Mouse (Mus musculus) small intestine, adult 10 weeks (tissue): ENCODE data around the gene Arfrp1. TPM values are rescaled to one million over a fixed set of nuclear protein-coding genes. Genes with fewer than 3 reads are reported as not detected.

Experiments used
- polyA plus RNA-seq: library from polyadenylated mRNA; stranded (reverse); fragments of 350-450 nt; fragmentation: Illumina TruSeq; extraction: RNeasy Lipid Tissue Mini Kit (QIAGEN cat#74804); gene quantifications from one replicate; pipeline ENCODE4 v1.2.3, GENCODE M21; 2014; ENCODE audit warnings: low replicate concordance

The Arfrp1 gene
- 25.0 TPM for polyA plus RNA-seq

GRCm38 (mm10) chr2:181364860-181365596 lies at the start of gene Arfrp1, which contains the start of gene Zgpat:
Gene Arfrp1, minus strand, starts transcription at chr2:181365404.
Gene Zgpat, plus strand, starts transcription at chr2:181364928.

GRCm38 (mm10) chr2:181379778-181380177 lies 14.6 kb upstream of the Arfrp1 start, which contains the start of gene Lime1:
Gene Lime1, plus strand, starts transcription at chr2:181380078.

GRCm38 (mm10) chr2:181319248-181320102 lies 45.7 kb downstream of the Arfrp1 start, which contains the start of gene Rtel1:
Gene Rtel1, plus strand, starts transcription at chr2:181319739.

GRCm38 (mm10) chr2:181314080-181314810 lies 51.0 kb downstream of the Arfrp1 start, which contains the start of gene Stmn3:
Gene Stmn3, minus strand, starts transcription at chr2:181314500.

Other genes starting within 250 kb of the Arfrp1 start
- 0.19 TPM for gene Kcnq2, start 230.1 kb downstream of the Arfrp1 start, polyA plus RNA-seq
- gene Eef1a2, start 208.4 kb downstream of the Arfrp1 start, polyA plus RNA-seq, result not detected
- gene Ppdpf, start 178.2 kb downstream of the Arfrp1 start, polyA plus RNA-seq, result 5.9 TPM
- 5.1 TPM for gene Ptk6, start 162.6 kb downstream of the Arfrp1 start, polyA plus RNA-seq
- gene Srms, start 152.2 kb downstream of the Arfrp1 start, polyA plus RNA-seq, result not detected
- not detected for gene Fndc11, start 145.4 kb downstream of the Arfrp1 start, polyA plus RNA-seq
- 5.8 TPM for gene Helz2, start 123.4 kb downstream of the Arfrp1 start, polyA plus RNA-seq
- 10.5 TPM for gene Gmeb2, start 77.4 kb downstream of the Arfrp1 start, polyA plus RNA-seq
- not detected for gene Stmn3, start 50.9 kb downstream of the Arfrp1 start, polyA plus RNA-seq
- 2.8 TPM for gene Rtel1, start 45.7 kb downstream of the Arfrp1 start, polyA plus RNA-seq
- gene Zgpat, start 476 bp downstream of the Arfrp1 start, polyA plus RNA-seq, result 0.97 TPM
- gene Lime1, start 14.7 kb upstream of the Arfrp1 start, polyA plus RNA-seq, result 0.45 TPM
- gene Zbtb46, start 94.0 kb upstream of the Arfrp1 start, polyA plus RNA-seq, result 1.3 TPM
- gene Abhd16b, start 127.8 kb upstream of the Arfrp1 start, polyA plus RNA-seq, result not detected
- 26.2 TPM for gene Tpd52l2, start 131.7 kb upstream of the Arfrp1 start, polyA plus RNA-seq
- 32.9 TPM for gene Dnajc5, start 155.1 kb upstream of the Arfrp1 start, polyA plus RNA-seq
- gene Uckl1, start 219.5 kb upstream of the Arfrp1 start, polyA plus RNA-seq, result 15.6 TPM
- gene Prpf6, start 226.5 kb upstream of the Arfrp1 start, polyA plus RNA-seq, result 14.7 TPM
- 0.93 TPM for gene Zfp512b, start 227.4 kb upstream of the Arfrp1 start, polyA plus RNA-seq
- 4.9 TPM for gene Samd10, start 233.8 kb upstream of the Arfrp1 start, polyA plus RNA-seq